Mouse (Mus musculus): Measurements from ENCODE around the gene Ppp1r14a. TPM values are rescaled to one million over a fixed set of nuclear protein-coding genes. Genes with fewer than 3 reads are reported as not detected.

Gene Ppp1r14a
- total RNA-seq, 4 experiments from 2014 or later, result 5.4 to 10.1 (median 7.1) TPM

- DNase-seq (ENCODE audit: low spot score), result no peak
Observed at GRCm38 (mm10) chr7:29279261-29279660, 9.8 kb upstream of the Ppp1r14a start.

- DNase-seq (ENCODE audit: low spot score), result no peak
Observed at GRCm38 (mm10) chr7:29279924-29280323, 9.2 kb upstream of the Ppp1r14a start.

- no peak for DNase-seq (ENCODE audit: low spot score)
Observed at GRCm38 (mm10) chr7:29280801-29281200, 8.3 kb upstream of the Ppp1r14a start.

- DNase-seq (ENCODE audit: low spot score), result no peak
Observed at GRCm38 (mm10) chr7:29281201-29282073, 7.7 kb upstream of the Ppp1r14a start, which contains the start of gene Spint2. Gene Spint2 (minus strand): TSS chr7:29281912.

GRCm38 (mm10) chr7:29282074-29282554, 7.0 kb upstream of the Ppp1r14a start:
- DNase-seq (ENCODE audit: low spot score), result no peak

GRCm38 (mm10) chr7:29283876-29284275, 5.2 kb upstream of the Ppp1r14a start:
- DNase-seq (ENCODE audit: low spot score), result no peak

- no peak for DNase-seq (ENCODE audit: low spot score)
Observed at GRCm38 (mm10) chr7:29284523-29284922, 4.6 kb upstream of the Ppp1r14a start.

GRCm38 (mm10) chr7:29287481-29287880, 1.6 kb upstream of the Ppp1r14a start:
- DNase-seq (ENCODE audit: low spot score), result no peak

- DNase-seq (ENCODE audit: low spot score), result no peak
Observed at GRCm38 (mm10) chr7:29288079-29288478, 1.0 kb upstream of the Ppp1r14a start.

- no peak for DNase-seq (ENCODE audit: low spot score)
Observed at GRCm38 (mm10) chr7:29289856-29290255, 748 bp downstream of the Ppp1r14a start.

GRCm38 (mm10) chr7:29290691-29291485, 1.8 kb downstream of the Ppp1r14a start:
- no peak for DNase-seq (ENCODE audit: low spot score)

- DNase-seq (ENCODE audit: low spot score), result no peak
Observed at GRCm38 (mm10) chr7:29291616-29292457, 2.7 kb downstream of the Ppp1r14a start.

- DNase-seq (ENCODE audit: low spot score), result peak; percentile 63
Observed at GRCm38 (mm10) chr7:29292458-29293098, 3.5 kb downstream of the Ppp1r14a start.

- DNase-seq (ENCODE audit: low spot score), result peak; percentile 42
Observed at GRCm38 (mm10) chr7:29293131-29294065, 4.3 kb downstream of the Ppp1r14a start.

- no peak for DNase-seq (ENCODE audit: low spot score)
Observed at GRCm38 (mm10) chr7:29294111-29294761, 5.1 kb downstream of the Ppp1r14a start.

GRCm38 (mm10) chr7:29295861-29296647, 6.9 kb downstream of the Ppp1r14a start:
- DNase-seq (ENCODE audit: low spot score), result no peak

- DNase-seq (ENCODE audit: low spot score), result peak; percentile 71
Observed at GRCm38 (mm10) chr7:29296998-29297397, 7.9 kb downstream of the Ppp1r14a start.

- peak; percentile 71 for DNase-seq (ENCODE audit: low spot score)
Observed at GRCm38 (mm10) chr7:29301127-29301566, 12.0 kb downstream of the Ppp1r14a start.

Measured in heart, adult 8-10 months (tissue).